Mouse (Mus musculus): Measurements from ENCODE around the gene Helz2.

- TF ChIP-seq EP300 (IDR thresholded peaks at IDR 0.05; ENCODE audit: insufficient read depth, low read depth, low read length) = no peak
- no peak for TF ChIP-seq POLR2A (IDR thresholded peaks at IDR 0.05; ENCODE audit: insufficient read depth, low read depth, low read length)
- TF ChIP-seq CTCF (IDR thresholded peaks at IDR 0.05) = no peak
Measured at GRCm38 (mm10) chr2:181206118-181206517, 35.7 kb downstream of the Helz2 start.

Data from heart, adult 2 months (tissue).